Mouse (Mus musculus): Measurements from ENCODE around the gene Tspan32.

Gene Tspan32

GRCm38 (mm10) chr7:143033581-143033980 is 28.7 kb downstream of the Tspan32 start:
- in situ Hi-C loops (cut with MboI): no loop called here

- in situ Hi-C loops (cut with MboI): no loop called here
Observed at GRCm38 (mm10) chr7:143034112-143034511, 29.3 kb downstream of the Tspan32 start.

- in situ Hi-C loops (cut with MboI): no loop called here
Observed at GRCm38 (mm10) chr7:143034519-143035450, 29.9 kb downstream of the Tspan32 start.

GRCm38 (mm10) chr7:143036787-143037186 is 31.9 kb downstream of the Tspan32 start:
- in situ Hi-C loops (cut with MboI): no loop called here

GRCm38 (mm10) chr7:143037306-143037705 is 32.5 kb downstream of the Tspan32 start:
- in situ Hi-C loops (cut with MboI): no loop called here

GRCm38 (mm10) chr7:143038174-143038931 is 33.5 kb downstream of the Tspan32 start:
- in situ Hi-C loops (cut with MboI): no loop called here

GRCm38 (mm10) chr7:143040561-143040960 is 35.7 kb downstream of the Tspan32 start:
- in situ Hi-C loops (cut with MboI): no loop called here

GRCm38 (mm10) chr7:143041138-143041822 is 36.4 kb downstream of the Tspan32 start:
- in situ Hi-C loops (cut with MboI): no loop called here

GRCm38 (mm10) chr7:143042089-143042488 is 37.2 kb downstream of the Tspan32 start:
- in situ Hi-C loops (cut with MboI): no loop called here

GRCm38 (mm10) chr7:143042897-143043300 is 38.1 kb downstream of the Tspan32 start:
- in situ Hi-C loops (cut with MboI): no loop called here

GRCm38 (mm10) chr7:143044049-143044825 is 39.4 kb downstream of the Tspan32 start:
- in situ Hi-C loops (cut with MboI): no loop called here

GRCm38 (mm10) chr7:143044826-143045206 is 40.0 kb downstream of the Tspan32 start:
- in situ Hi-C loops (cut with MboI): no loop called here

- in situ Hi-C loops (cut with MboI): no loop called here
Observed at GRCm38 (mm10) chr7:143046358-143046757, 41.5 kb downstream of the Tspan32 start.

- in situ Hi-C loops (cut with MboI): no loop called here
Observed at GRCm38 (mm10) chr7:143049331-143049730, 44.5 kb downstream of the Tspan32 start.

- in situ Hi-C loops (cut with MboI): no loop called here
Observed at GRCm38 (mm10) chr7:143049841-143050816, 45.3 kb downstream of the Tspan32 start.

GRCm38 (mm10) chr7:143051316-143051715 is 46.5 kb downstream of the Tspan32 start:
- in situ Hi-C loops (cut with MboI): no loop called here

- in situ Hi-C loops (cut with MboI): no loop called here
Observed at GRCm38 (mm10) chr7:143052626-143053007, 47.8 kb downstream of the Tspan32 start, which contains the start of gene Cd81. Cd81 (plus strand) TSS chr7:143052739.

GRCm38 (mm10) chr7:143053008-143053899 is 48.4 kb downstream of the Tspan32 start:
- in situ Hi-C loops (cut with MboI): no loop called here

- in situ Hi-C loops (cut with MboI): no loop called here
Observed at GRCm38 (mm10) chr7:143053961-143054611, 49.2 kb downstream of the Tspan32 start.
